Mouse (Mus musculus): ENCODE measurements around the gene Dcpp2. TPM values are rescaled to one million over a fixed set of nuclear protein-coding genes. Genes with fewer than 3 reads are reported as not detected.
"Not testable (repeated sequence)": the region's sequence is repeated elsewhere in the genome, so short reads cannot be mapped to it uniquely, and the experiment has no call there.

The Dcpp2 gene
- not detected in 2 replicates for total RNA-seq (2012; rRNA removed)
- polyA plus RNA-seq (2012; ENCODE audit: insufficient read depth in 1 of 2, insufficient read length in 2 of 2, low read depth in 1 of 2, low replicate concordance in 2 of 2, missing spikeins in 1 of 2): not detected

DNA sequence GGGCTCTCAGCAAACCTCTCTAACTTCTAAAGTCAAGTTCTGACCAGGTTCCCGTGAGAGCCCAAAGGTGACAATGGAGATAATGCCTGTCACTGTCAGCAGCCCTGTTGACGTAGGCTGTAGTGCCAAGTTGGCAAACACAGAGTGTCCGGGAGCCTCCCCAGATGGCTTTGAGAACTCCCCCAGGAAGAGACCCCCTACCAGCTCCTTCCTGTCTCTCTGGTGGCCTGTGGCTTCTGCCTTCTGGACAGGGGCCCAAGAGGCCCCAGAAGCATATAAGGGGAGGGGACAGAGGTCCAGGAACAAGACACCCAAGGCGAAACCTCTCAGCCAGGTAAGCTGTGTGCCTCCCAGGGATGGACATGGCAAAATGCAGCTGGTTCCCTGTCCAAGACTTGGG is at the start of gene Dcpp2, which contains the start of gene Dcpp1:
Dcpp2 (plus strand) TSS at position 305 of the 400 bp plus-strand sequence.
Dcpp1 (plus strand) TSS at position 301 of the 400 bp plus-strand sequence.
- H3K9me3 ChIP-seq (replicated peaks; ENCODE audit: insufficient read depth, low read length); H3K36me3 ChIP-seq (ENCODE audit: control insufficient read depth in 1 of 2, insufficient read depth in 2 of 2, low read length in 2 of 2); H3K79me2 ChIP-seq (ENCODE audit: control insufficient read depth, insufficient read depth, low read length, poor library complexity); H3K9ac ChIP-seq (ENCODE audit: control insufficient read depth, low read depth, low read length, poor library complexity, severe bottlenecking); DNase-seq (ENCODE audit: low read depth, low spot score); H3K27ac ChIP-seq (ENCODE audit: control insufficient read depth, low read depth, low read length); H3K27me3 ChIP-seq (ENCODE audit: control insufficient read depth in 1 of 2, insufficient read depth in 2 of 2, low read length in 2 of 2); H3K4me1 ChIP-seq (ENCODE audit: control insufficient read depth in 1 of 2, insufficient read depth in 2 of 2, low read length in 2 of 2); H3K4me3 ChIP-seq (ENCODE audit: control insufficient read depth in 1 of 2, insufficient read depth in 1 of 2, low read depth in 2 of 2, low read length in 2 of 2): not testable (repeated sequence)

DNA sequence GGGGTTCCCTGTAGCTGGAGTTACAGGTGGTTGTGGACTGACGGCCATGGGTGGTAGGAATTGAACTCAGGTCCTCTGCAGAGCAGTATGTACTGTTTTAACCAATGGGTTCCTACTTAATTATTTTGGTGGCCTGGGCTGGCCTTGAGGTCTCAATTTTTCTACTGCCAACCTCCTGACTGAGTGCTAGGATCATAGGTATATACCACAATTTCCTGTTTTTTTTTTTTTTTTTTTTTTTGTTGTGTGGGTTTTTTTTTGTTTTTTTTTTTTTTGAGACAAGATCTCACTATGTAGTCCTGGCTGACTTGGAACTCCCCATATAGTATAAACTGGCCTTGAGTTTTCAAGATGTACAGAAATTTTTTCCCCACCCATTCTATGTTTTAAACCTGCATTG is 49.5 kb upstream of the Dcpp2 start:
- H3K4me3 ChIP-seq (ENCODE audit: control insufficient read depth in 1 of 2, insufficient read depth in 1 of 2, low read depth in 2 of 2, low read length in 2 of 2): no peak overlapping the region
- H3K4me1 ChIP-seq (ENCODE audit: control insufficient read depth in 1 of 2, insufficient read depth in 2 of 2, low read length in 2 of 2): peaks cover 5 to 18% of the 10 kb centered on the region in 2 experiments; a peak in 3 of 4 replicates
- peaks cover 3 to 19% of the 10 kb centered on the region in 2 experiments; a peak in 3 of 4 replicates for H3K36me3 ChIP-seq (ENCODE audit: control insufficient read depth in 1 of 2, insufficient read depth in 2 of 2, low read length in 2 of 2)
- TF ChIP-seq JUND (IDR thresholded peaks at IDR 0.05; ENCODE audit: low read depth, low read length): no peak
- peak; percentile 91 for TF ChIP-seq ZNF384 (IDR thresholded peaks at IDR 0.05; ENCODE audit: low read depth, low read length)
- no peaks in the 10 kb centered on the region for H3K27me3 ChIP-seq (ENCODE audit: control insufficient read depth in 1 of 2, insufficient read depth in 2 of 2, low read length in 2 of 2)
- peaks cover 17% of the 10 kb centered on the region for H3K79me2 ChIP-seq (ENCODE audit: control insufficient read depth, insufficient read depth, low read length, poor library complexity)
- no peaks in the 10 kb centered on the region for H3K9me3 ChIP-seq (replicated peaks; ENCODE audit: insufficient read depth, low read length)
- H3K9ac ChIP-seq (ENCODE audit: control insufficient read depth, low read depth, low read length, poor library complexity, severe bottlenecking): no peak overlapping the region
- H3K27ac ChIP-seq (ENCODE audit: control insufficient read depth, low read depth, low read length): no peak overlapping the region
- peak; percentile 24 for DNase-seq (ENCODE audit: low read depth, low spot score)

DNA sequence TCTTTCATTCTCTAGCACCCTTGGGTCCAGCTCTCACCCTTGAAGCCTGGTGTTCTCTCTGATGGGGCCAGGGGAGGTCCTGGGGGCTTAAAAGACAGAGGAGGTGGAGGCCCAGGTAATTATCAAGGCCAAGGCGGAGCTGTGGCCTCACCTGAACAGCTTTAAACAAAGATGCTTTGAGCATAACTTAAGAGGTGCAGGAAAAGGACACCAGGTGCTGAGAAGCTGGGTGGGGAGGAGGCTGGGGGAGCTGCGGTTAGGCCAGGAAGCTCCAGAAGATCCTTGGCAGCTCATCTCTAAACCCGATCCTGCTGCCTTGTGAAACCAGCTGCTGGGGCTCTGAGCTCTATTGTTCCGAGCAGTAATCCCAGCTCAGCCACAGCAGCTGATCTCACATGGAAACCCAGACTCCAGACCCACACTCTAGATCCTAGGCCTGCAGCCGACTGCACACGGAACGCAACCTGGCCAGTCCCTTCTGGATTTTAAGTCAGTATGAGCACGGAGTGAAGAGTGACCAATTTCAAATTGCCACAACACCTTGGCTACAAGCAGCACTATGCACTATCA is 44.6 kb upstream of the Dcpp2 start, which contains the start of gene Prss33:
Prss33 (minus strand) TSS at position 51 of the 570 bp plus-strand sequence.
- H3K27ac ChIP-seq (ENCODE audit: control insufficient read depth, low read depth, low read length): no peak within 1 kb of the TSS
- no peaks in the 10 kb centered on the region for H3K9me3 ChIP-seq (replicated peaks; ENCODE audit: insufficient read depth, low read length)
- H3K27me3 ChIP-seq (ENCODE audit: control insufficient read depth in 1 of 2, insufficient read depth in 2 of 2, low read length in 2 of 2): no peaks in the 10 kb centered on the region
- peaks cover 0 to 4% of the 10 kb centered on the region in 2 experiments; a peak in 2 of 4 replicates for H3K4me1 ChIP-seq (ENCODE audit: control insufficient read depth in 1 of 2, insufficient read depth in 2 of 2, low read length in 2 of 2)
- DNase-seq (ENCODE audit: low read depth, low spot score): no peak
- peaks cover 0 to 1% of the 10 kb centered on the region in 2 experiments; a peak in 1 of 4 replicates for H3K36me3 ChIP-seq (ENCODE audit: control insufficient read depth in 1 of 2, insufficient read depth in 2 of 2, low read length in 2 of 2)
- H3K79me2 ChIP-seq (ENCODE audit: control insufficient read depth, insufficient read depth, low read length, poor library complexity): no peaks in the 10 kb centered on the region
- TF ChIP-seq CHD1 (IDR thresholded peaks at IDR 0.05; ENCODE audit: low read depth, low read length) (no peak), TAL1 (IDR thresholded peaks at IDR 0.05; ENCODE audit: low read length) (no peak), ZMIZ1 (IDR thresholded peaks at IDR 0.05; ENCODE audit: low read depth, low read length) (no peak), RCOR1 (IDR thresholded peaks at IDR 0.05; ENCODE audit: low read depth, low read length) (no peak), ETS1 (IDR thresholded peaks at IDR 0.05; ENCODE audit: low read depth, low read length) (no peak), SIN3A (IDR thresholded peaks at IDR 0.05; ENCODE audit: low read length) (no peak), POLR2AphosphoS5 (IDR thresholded peaks at IDR 0.05; ENCODE audit: borderline replicate concordance, low read depth, low read length) (no peak), EP300 (IDR thresholded peaks at IDR 0.05; ENCODE audit: low read depth in 1 of 2, low read length in 2 of 2) (no peak), USF1 (IDR thresholded peaks at IDR 0.05; ENCODE audit: low read depth, low read length) (no peak), GATA1 (IDR thresholded peaks at IDR 0.05; ENCODE audit: low read depth, low read length) (no peak), GABPA (IDR thresholded peaks at IDR 0.05; ENCODE audit: low read depth, low read length) (no peak), MAZ (IDR thresholded peaks at IDR 0.05; ENCODE audit: low read depth, low read length) (no peak), MEF2A (IDR thresholded peaks at IDR 0.05; ENCODE audit: extremely low read depth, insufficient replicate concordance, low read depth, low read length, poor library complexity, severe bottlenecking) (no peak), ZNF384 (IDR thresholded peaks at IDR 0.05; ENCODE audit: low read depth, low read length) (no peak)
- no peak within 1 kb of the TSS for H3K4me3 ChIP-seq (ENCODE audit: control insufficient read depth in 1 of 2, insufficient read depth in 1 of 2, low read depth in 2 of 2, low read length in 2 of 2)
- no peak within 1 kb of the TSS for H3K9ac ChIP-seq (ENCODE audit: control insufficient read depth, low read depth, low read length, poor library complexity, severe bottlenecking)
